Mouse (Mus musculus): ENCODE measurements around the gene Pcnx.

Pcnx gene

DNA sequence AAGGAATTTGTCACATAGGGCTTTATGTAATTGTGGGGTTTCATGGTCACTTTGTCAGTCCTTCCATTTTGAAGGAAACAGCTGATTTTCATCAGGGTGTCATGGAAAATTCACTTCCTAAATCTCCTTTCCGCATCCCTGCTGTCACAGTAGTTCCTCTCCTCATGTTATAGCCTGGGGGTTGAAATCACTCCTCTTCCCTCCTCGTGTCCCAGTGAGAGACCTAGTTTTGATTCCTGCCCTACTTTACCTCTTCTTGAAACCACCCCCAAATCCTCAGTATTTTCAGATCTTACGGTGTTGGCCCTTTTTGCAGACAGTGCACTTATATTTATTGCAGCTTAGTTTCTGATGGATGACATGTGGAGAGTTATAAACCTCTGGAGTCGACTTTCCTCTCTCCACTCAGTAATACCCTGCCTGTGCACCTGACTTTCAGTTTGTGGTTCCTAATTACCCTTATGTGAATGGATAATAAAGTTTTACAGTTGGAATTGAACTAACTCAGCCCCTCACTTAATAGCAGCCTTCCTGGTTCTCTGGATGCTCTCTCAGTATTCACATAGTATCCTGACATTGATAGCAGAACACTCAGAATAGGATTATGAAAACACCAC is 48.0 kb downstream of the Pcnx start:
- DNase-seq, result no peak

DNA sequence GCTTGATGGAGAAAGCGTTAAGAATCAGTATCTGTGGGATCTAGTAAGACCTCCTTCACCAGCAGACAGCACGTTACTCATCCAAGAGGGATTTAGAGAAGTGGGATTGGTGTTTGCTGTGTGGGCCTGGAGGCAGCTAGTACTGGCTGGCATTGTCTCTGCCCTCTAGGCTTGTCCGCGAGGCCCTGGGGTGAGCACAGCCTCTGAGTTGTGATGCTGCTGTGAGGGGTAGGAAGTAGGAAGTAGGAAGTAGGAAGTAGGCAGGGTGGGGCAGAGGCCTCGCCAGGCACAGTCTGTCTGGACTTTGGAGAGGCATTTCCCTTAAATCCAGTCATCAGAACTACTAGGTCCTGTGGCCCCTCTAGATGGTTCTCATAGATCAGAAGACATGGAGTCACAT is 50.6 kb downstream of the Pcnx start:
- DNase-seq, result no peak

DNA sequence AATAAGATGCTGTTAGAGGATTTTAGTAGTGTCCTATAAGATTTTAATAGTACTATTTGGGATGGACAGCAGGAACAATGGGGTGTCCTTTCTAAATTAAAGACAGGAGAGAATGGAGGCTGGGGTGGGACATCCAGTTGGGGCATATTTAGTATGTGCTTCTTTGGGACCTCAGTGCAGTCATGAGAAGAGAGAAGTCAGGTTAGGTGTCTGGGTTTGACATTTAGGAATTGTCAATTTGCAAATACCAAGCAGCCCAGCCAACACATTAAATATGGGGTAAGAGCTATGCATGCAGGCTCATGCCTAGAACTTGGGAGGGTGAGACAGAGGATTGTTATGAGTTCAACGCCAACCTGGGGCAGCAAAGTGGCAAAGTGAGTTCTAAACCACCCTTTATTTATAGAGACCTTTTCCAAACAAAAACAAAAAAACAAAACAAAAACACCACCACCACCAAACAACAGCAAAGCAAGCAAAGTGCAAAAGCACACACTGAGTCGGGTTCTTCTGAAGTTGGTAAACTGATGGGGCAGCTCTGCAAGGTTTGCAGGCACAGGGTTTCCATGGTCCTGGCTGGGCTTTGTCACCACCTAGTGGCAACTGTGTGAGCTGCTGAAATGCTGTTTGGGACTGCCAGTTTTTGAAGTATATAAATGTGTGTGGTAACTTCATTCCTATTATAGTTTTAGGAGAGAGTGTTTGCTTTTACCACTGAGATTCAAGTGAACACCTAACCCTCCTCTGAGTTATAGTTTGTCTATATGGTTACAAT is 55.5 kb downstream of the Pcnx start:
- DNase-seq, result peak; percentile 83

DNA sequence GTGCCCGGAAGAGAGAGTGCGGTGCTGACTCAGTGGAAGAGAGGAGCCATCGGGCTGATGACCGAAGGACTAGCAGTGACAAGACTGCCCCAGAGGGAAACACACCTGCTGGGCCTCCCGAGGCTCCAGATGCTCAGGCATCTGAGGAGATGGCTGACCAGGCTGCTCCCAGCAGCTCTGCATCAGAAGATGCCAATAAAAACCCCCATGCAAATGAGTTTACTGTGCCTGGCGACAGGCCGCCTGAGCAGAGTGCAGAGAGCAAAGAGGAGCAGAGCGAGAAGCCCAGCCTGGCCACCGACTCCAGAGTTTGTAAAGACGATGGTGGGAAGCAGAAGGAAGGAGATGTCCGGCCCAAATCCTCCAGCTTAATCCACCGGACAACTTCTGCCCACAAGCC is 58.5 kb downstream of the Pcnx start:
- no peak for DNase-seq

DNA sequence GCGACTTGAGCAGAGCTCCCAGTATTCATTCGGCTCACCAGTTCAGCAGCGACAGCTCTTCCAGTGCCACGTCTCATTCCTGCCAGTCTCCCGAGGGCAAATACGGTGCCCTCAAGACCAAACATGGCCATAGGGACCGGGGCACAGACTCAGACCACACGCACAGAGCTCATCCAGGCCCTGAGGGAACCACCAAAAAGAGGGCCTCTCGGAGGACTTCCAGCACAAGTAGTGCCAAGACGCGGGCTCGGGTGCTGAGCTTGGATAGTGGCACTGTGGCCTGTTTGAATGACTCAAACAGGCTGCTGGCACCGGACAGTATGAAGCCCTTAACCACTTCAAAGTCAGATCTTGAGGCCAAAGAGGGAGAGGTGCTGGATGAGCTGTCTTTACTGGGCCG is 59.1 kb downstream of the Pcnx start:
- DNase-seq, result no peak

DNA sequence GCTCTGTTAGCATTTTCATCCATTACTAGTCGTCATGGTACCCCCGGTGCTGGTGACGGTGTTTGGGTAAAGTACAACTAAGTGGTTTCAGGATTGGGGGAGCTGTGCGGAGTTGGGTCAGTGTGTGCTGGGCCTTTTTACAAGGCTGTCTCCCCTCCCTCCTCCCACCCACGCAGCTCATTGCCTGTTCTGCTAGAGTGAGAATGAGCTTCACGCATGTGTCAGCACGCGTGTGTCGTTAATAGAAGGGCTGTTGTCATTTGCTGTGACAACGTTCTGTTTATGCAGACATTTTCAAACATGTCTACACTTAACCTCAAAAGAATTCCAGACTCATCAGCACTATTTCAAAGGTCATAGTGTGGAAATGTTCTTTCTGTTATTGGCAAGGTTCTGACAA is 60.2 kb downstream of the Pcnx start:
- DNase-seq, result no peak

DNA sequence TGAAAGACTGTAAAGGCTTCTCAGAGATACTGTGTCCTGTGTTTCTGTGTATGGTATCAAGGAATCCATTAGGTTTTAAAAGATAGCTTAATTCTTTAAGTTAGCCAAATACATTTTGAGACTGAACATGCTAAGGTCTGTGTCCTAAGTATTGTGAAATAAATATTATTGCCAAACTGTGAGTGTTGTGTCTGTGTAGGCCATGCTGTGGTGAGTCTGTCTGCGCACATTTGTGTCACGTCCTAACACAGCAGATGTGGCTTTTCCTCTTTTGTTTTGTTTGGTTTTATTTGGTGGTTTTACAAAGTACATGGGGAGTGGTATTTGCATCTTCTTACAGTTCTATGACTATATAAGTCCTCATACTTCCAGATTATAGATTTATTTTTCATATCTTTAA is 60.8 kb downstream of the Pcnx start:
- no peak for DNase-seq

DNA sequence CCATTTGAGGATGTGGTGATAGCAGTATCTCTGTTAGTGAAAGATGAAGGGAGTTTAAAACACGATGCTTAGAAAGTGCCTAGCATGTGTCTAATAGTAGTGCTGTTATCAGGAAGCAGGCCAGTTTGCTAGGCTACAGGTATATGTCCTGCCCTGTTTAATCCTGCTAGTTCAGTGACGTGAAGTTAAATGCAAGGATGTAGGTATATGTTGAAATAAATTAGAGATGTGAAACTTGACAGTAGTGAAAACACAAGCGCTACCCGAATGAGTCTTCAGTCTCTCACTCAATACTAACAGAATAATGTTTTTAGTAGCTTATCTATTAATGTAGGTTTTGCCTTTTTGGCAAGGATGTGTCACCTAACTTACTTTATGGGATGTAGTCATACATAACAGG is 62.0 kb downstream of the Pcnx start:
- DNase-seq, result no peak

DNA sequence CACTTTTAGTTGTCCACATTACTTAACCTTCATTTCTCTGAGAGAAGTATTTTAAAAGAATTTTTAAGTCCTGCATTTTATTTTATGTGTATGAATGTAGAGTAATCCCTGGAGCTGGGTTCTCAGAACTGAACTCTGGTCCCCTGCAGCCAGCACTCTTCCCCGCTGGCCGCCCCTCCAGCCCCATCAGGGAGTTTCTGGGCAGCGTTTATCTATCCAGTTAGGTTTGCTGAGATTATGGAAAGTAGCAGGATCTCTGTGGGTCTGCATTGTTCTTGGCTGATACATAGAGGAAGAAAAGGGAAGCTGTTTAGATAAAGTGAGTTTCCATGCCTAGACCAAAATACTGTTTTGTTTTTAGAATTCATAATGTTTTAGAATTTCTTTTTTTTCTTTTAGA is 63.0 kb downstream of the Pcnx start:
- no peak for DNase-seq

DNA sequence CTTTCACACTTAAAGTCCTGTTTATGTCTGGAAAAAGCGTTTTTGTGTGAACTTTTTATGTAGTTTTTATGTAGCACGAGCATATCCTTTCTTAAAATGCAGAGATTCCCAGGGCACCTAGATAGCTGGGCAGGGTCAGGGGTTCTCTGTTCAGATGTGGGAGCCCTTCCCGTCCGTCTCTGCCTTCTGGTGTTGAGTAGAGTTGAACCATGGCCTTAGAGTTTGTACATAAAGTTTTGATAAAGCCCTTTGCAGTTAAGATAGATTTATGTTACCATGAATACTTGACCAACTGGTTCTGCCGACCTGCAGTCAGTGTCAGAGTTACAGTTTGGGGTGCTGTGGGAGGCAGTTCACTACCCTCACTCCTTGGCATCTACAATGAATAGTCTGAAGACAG is 67.3 kb downstream of the Pcnx start:
- no peak for DNase-seq

DNA sequence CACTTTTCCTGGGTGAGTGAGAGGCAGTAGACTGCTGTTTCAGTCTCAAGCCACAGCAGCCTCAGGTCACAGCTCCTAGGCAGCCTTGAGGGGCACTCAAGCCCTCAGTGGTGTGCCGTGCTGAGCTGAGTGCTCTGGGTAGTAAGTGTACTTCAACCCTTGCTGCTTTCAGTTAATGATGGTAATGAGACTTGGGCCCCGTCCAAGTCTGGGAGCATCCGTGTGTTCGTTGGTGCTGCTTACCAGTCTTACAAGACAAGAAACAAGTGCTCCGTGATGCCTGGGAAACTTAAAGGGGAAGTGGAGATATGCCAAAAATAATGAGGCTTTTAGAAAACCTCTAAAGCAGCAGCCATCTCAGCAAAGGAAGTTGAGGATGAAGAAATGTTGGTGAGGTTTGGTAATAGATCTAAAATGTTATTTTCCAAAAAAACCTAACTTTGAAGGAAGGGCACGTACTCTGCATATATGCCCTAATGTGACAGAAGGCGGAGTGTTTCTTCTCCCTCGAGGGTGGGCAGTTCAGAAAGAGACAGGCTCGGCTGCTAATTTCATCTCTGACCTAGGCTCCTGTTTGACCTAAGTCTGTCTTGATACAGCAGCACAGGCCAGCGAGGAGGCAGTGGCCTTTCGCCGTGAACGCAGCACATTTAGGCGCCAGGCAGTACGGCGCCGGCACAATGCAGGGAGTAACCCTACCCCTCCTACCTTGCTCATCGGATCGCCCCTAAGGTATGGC is 68.0 kb downstream of the Pcnx start:
- DNase-seq, result no peak

DNA sequence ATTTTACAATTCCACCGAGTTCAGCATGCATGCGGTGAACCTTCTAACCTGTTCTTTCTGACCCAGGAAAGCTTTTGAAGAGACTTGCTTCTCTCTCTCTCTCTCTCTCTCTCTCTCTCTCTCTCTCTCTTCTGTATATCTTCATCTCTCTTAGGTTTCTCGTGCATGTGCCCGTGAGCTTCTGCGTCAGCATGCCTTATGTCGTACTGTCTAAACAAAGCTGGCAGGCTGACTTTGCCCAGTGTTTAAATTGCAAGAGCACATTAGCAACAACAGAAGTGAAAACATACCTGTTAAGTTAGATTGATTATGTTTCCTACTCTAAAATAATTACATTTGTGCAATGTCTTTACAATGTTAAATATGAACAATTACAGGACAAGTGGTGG is 68.6 kb downstream of the Pcnx start:
- DNase-seq, result no peak

DNA sequence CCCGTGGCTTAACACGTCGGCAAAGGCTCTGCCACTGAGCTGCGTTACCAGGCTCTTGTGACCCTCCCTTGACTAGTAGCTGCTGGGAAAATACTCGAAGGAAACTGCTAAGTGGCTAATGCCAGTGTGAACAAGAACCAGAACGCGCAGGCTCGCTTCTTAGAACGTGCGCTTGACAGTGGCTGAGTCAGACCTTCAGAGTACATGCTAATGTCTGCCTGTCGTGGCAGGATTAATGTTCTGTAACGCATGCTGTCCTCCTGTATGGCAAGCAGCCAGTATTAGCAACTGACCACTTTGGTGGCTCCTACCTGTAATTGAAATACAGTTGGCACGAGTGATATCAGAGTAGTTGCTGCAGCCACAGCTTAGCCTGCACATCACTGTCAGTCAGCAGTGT is 72.2 kb downstream of the Pcnx start:
- no peak for DNase-seq

DNA sequence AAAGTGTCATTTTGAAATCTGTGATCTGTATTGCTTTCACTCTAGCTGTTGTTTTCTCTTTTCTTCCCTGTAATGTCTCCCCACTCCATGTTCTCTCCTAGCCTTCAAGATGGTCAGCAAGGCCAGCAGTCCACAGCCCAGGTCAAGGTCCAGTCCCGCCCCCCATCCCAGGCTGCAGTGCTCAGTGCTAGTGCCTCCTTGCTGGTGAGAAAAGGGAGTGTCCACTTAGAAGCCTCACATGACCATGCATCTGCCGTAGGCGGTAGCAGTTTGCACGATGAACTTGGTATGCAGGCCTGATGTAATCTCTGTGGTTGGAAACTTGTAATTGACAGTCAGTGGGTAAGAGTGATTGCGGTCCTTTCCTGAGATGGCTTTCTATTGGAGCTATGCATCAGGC is 73.6 kb downstream of the Pcnx start:
- DNase-seq, result no peak

DNA sequence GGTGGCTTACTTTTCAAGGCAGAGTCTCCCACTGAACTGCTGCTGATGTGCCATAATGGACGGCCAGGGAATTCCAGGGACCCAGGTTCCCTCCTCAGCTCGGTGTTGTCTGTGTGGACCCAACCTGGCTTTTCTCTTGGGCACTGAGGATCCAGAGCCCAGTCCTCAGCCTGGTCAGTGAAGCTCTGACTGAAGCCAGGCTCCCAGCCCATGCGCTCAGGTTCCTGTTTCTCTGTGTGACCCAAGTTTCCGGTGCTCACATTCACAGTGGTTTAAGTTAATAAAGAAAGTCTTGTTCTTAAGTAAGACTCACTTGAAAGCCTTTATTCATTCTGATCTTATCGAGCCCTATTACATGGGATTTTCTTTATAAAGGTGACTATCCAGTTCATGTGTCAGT is 74.7 kb downstream of the Pcnx start:
- DNase-seq, result no peak

DNA sequence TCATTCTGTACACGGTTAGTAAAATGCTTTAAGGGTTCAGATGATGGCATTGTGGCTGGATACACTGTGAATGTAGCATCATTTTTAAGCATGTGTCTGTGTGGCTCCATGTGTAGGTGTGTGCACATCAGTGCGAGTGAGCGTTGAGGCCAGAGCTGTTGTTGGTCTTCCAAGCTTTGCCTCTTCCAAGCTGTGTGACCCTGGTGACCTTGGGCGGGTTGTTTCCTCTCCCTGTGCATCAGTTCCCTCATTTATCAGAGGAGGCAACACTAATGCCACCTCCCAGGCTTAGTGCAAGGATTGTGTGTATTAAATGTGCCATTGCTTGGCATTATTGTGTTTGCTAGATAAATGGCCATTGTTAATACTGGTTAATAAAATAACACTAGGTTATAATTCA is 76.2 kb downstream of the Pcnx start:
- no peak for DNase-seq

DNA sequence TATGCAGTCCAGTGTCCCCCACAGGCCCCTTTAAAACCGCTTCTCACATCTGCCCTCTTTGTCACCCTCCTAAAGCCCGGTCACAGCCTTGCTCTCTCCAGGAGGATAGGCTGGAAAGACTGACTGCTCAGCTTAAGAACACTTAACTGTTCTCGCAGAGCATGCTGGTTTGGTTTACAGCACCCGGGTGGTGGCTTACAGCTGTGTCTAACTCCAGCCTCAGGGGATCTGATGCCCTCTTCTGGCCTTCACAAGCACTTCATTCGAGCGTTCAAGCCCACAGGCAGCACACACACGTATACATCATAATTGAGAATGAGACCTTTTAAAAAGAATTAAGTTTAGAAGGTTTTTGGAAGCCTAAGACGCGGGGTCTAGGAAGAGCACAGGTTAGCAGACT is 81.4 kb downstream of the Pcnx start:
- DNase-seq, result no peak

DNA sequence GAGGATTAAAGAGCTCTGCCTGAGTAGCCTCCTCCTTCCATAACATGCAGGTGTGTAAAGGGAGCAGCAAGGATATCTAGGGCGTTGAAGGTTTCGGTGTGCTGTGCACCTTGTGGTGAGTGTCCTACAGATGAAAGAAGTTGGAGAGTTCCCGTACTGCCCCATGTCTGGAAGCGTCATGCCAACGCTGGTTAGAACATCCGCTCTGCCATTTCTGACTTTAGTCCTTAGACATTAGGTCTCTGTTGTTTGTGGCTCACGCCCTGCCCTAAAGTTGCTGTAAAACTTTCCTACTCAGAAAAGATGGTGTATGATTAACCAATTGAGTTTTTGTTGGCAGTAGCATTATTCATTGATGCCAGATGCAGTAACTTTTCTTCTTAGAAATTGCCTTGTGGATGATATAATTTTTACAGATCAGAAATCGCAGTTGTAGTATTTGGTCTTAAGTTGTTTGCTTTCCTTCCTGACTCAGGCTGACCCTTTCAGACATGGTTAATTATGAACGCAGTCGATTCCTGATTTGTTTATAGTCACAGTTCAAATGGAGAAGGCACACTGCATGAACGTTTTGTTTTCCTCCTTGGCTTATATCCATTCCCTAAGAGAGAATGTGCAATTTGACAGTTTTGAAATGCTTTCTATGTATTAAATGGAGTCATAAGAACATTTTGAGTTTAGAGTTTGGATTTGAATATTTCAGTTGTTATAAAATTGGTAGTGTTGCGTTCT is 83.7 kb downstream of the Pcnx start:
- no peak for DNase-seq

DNA sequence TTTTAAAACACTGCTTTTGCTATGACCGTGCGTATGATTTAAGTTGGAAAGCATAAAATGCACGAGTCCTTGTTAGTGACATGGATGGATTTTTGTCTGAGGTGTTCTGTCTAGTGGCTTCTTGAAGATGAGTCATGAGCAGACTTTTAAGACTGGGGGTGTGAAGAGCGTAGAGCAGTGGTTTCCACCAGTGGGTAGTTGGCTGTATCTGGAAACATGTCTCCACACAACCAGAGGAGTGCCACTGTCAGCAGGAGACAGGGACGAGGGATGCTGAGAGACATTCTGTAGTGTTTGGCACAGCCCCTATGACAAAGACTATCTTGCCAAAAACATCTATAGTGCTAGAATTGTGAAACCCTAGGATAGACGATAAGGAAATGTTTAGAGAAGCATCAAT is 89.2 kb downstream of the Pcnx start:
- DNase-seq, result no peak

DNA sequence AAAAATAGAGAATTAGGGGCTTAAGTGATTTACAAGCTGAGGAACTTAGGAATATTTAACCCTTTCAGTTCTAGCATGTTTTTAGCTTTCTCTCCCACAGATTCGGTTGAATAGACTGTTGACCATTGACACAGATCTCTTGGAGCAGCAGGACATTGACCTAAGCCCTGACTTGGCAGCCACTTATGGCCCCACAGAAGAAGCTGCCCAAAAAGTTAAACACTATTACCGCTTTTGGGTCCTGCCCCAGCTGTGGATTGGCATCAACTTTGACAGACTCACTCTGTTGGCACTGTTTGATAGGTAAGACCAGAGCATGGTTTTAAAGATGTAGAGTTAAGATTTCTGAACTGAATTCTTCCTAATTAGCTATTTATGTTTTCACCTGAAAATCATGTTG is 90.2 kb downstream of the Pcnx start:
- no peak for DNase-seq

DNA sequence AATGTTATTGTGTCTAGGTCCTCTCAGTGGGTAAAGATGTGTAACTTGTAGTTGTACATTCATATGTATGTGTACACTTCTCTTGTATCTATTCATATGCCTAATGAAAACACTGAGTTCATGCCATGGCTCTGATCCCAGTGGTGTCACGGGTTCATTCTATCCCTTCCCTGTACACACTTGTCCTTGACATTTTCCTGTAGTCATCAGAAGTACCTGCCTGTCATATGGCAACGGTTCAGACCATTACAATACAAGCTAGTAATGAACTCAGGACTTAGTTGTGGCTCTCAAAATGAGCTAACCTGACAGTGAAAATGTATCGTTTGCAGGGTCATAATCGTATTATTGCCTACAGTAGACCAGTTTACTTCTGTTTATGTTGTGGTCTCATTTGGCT is 98.5 kb downstream of the Pcnx start:
- no peak for DNase-seq

DNA sequence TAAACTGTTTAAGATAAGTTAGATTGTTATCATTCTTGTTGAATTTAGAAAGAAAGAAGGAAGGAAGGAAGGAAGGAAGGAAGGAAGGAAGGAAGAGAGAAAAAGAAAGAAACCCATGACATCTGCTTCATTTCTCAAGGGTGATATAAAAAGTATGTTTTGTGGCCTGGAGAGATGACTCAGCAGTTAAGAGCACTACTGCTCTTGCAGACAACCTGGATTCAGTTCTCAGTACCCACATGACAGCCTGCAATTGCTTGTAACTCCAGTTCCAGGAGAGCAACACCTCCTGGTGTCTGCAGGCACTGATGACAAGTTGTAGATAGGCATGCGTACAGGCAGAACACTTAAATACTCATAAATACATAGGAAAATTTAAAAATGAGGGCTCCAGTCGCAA is 105.6 kb downstream of the Pcnx start:
- no peak for DNase-seq

DNA sequence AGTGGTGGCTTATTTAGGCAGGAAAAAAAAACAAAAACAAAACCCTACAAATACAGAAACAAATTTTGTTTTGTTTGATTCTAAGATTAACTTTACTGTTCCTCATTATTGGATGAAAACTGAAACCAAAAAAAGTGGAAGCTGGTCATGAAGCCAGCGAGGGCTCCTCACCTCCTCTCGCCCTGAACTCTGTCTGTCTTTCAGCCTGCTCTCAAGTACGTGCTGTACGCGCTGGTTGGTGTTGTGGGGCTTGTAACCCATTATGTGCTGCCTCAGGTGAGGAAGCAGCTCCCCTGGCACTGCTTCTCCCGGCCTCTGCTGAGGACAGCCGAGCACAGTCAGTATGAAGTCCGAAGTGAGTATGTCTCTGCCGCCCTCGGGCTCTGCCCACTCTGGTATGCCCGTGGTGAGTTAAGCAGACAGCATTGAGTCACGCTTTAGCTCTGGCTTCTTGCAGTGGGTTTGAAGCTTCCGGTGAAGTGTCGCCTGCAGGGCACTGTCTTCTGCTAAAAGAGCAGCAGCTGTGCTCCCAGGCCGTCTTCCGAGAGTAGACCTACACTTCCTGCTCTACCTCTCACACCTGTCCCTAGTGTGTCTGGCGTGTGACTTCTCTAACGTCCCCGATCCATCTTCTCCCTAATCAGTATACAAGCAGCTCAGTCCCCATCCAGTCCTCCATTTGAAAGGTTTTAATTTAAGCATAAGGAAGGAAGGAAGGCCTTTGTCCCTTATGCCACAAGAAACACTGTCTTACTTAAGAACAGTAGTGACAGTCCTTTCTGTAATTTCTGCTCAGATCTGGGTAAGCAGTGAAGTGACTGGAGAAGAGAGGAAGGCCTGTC is 111.4 kb downstream of the Pcnx start:
- no peak for DNase-seq

All from lung, postnatal 14 days (tissue).